Mouse (Mus musculus) heart, adult 9 months (tissue): ENCODE measurements around the gene Gm12184.
A peak's percentile ranks its signal among the peaks of the same experiment; 100 is the strongest.
"Not testable (repeated sequence)": the region's sequence is repeated elsewhere in the genome, so short reads cannot be mapped to it uniquely, and the experiment has no call there.

Source experiments
- DNase-seq, 2 experiments: peaks; one replicate each; pipeline ENCODE4 v3.0.0; 2022; ENCODE audit warnings: low spot score in 2 of 2

Gm12184 gene

GRCm38 (mm10) chr11:48825979-48826751, at the start of gene Gm12184, which contains the start of gene Trim7:
Gene Gm12184, minus strand, starts transcription at chr11:48826655.
Gene Trim7, plus strand, starts transcription at chr11:48826140.
- DNase-seq: peak in 1 of 2 experiments; percentile 28

GRCm38 (mm10) chr11:48875343-48875837, 48.9 kb upstream of the Gm12184 start:
- DNase-seq: not testable (repeated sequence)

- peak in 1 of 2 experiments; percentile 60 for DNase-seq
Measured at GRCm38 (mm10) chr11:48874465-48874864, 48.0 kb upstream of the Gm12184 start.

- no peak for DNase-seq
Measured at GRCm38 (mm10) chr11:48873591-48874290, 47.3 kb upstream of the Gm12184 start.

- DNase-seq: no peak
Measured at GRCm38 (mm10) chr11:48872695-48873300, 46.3 kb upstream of the Gm12184 start.

- peak; percentile 63 to 75 for DNase-seq
Measured at GRCm38 (mm10) chr11:48871817-48872541, 45.5 kb upstream of the Gm12184 start.

- DNase-seq: peak; percentile 78 to 83
Measured at GRCm38 (mm10) chr11:48871201-48871772, 44.8 kb upstream of the Gm12184 start, which contains the start of gene Irgm1. Gene Irgm1, minus strand, starts transcription at chr11:48871683.

GRCm38 (mm10) chr11:48870781-48871180, 44.3 kb upstream of the Gm12184 start:
- no peak for DNase-seq

- DNase-seq: no peak
Measured at GRCm38 (mm10) chr11:48869380-48870110, 43.1 kb upstream of the Gm12184 start.

- no peak for DNase-seq
Measured at GRCm38 (mm10) chr11:48866481-48866880, 40.0 kb upstream of the Gm12184 start.

GRCm38 (mm10) chr11:48863808-48864207, 37.4 kb upstream of the Gm12184 start:
- DNase-seq: no peak

- no peak for DNase-seq
Measured at GRCm38 (mm10) chr11:48862784-48863319, 36.4 kb upstream of the Gm12184 start.

- DNase-seq: peak in 1 of 2 experiments; percentile 65
Measured at GRCm38 (mm10) chr11:48859014-48859413, 32.6 kb upstream of the Gm12184 start.

GRCm38 (mm10) chr11:48853474-48854180, 27.2 kb upstream of the Gm12184 start:
- peak; percentile 81 to 93 for DNase-seq

- DNase-seq: no peak
Measured at GRCm38 (mm10) chr11:48852624-48853473, 26.4 kb upstream of the Gm12184 start.

- DNase-seq: no peak
Measured at GRCm38 (mm10) chr11:48852190-48852589, 25.7 kb upstream of the Gm12184 start.

- no peak for DNase-seq
Measured at GRCm38 (mm10) chr11:48851270-48851995, 25.0 kb upstream of the Gm12184 start.

- no peak for DNase-seq
Measured at GRCm38 (mm10) chr11:48850240-48850639, 23.8 kb upstream of the Gm12184 start.
